Mouse (Mus musculus) liver, postnatal 0 days (tissue): Measurements from ENCODE around the gene Nwd2. TPM values are rescaled to one million over a fixed set of nuclear protein-coding genes. Genes with fewer than 3 reads are reported as not detected.

ENCODE experiments used
- ATAC-seq: fragments of 200-750 bp; cut with Nextera tagmentation; 2 replicates; pipeline ENCODE4 v1.8.0; 2017; ENCODE audit warnings: mild to moderate bottlenecking, moderate library complexity
- DNase-seq: peaks from one replicate; pipeline ENCODE4 v3.0.0-alpha.2; 2016
- H3K27ac ChIP-seq: fragments of 300-500 bp; sonication (generic); 2 replicates; pipeline ENCODE4 v1.5.1; 2014; ENCODE audit warnings: antibody characterized with exemption, moderate library complexity, mild to moderate bottlenecking, low read depth
- H3K27me3 ChIP-seq: fragments of 300-500 bp; sonication (generic); 2 replicates; pipeline ENCODE4 v1.6.1; 2014; ENCODE audit warnings: low read length, control low read depth, mixed read lengths; ENCODE audit not compliant: insufficient read depth
- H3K36me3 ChIP-seq: fragments of 300-500 bp; sonication (generic); replicated peaks from 2 replicates; pipeline ENCODE4 v1.6.1; 2014; ENCODE audit warnings: mild to moderate bottlenecking, control low read depth, low read length, moderate library complexity, mixed read lengths; ENCODE audit not compliant: insufficient read depth
- H3K4me1 ChIP-seq: fragments of 300-500 bp; sonication (generic); 2 replicates; pipeline ENCODE4 v1.6.1; 2014; ENCODE audit warnings: antibody characterized with exemption, mild to moderate bottlenecking, control low read depth; ENCODE audit not compliant: insufficient read depth
- H3K4me2 ChIP-seq: fragments of 300-500 bp; sonication (generic); 2 replicates; pipeline ENCODE4 v1.6.1; 2014; ENCODE audit warnings: low read depth, mild to moderate bottlenecking, low read length, moderate library complexity, mixed read lengths
- H3K4me3 ChIP-seq: fragments of 300-500 bp; sonication (generic); 2 replicates; pipeline ENCODE4 v1.5.1; 2014; ENCODE audit warnings: low read depth, low read length
- H3K9ac ChIP-seq: fragments of 300-500 bp; sonication (generic); replicated peaks from 2 replicates; pipeline ENCODE4 v1.6.1; 2014; ENCODE audit warnings: mild to moderate bottlenecking, moderate library complexity
- H3K9me3 ChIP-seq: fragments of 300-500 bp; sonication (generic); 2 replicates; pipeline ENCODE4 v1.6.1; 2016; ENCODE audit warnings: mild to moderate bottlenecking, control low read depth, low read length, mixed read lengths
- CTCF ChIP-seq: sonication (generic); IDR thresholded peaks from 2 replicates; pipeline ENCODE4 v1.5.1; 2016; ENCODE audit warnings: antibody characterized with exemption, low read depth
- EP300 ChIP-seq: IDR thresholded peaks from 2 replicates; pipeline ENCODE4 v1.6.1; 2016; ENCODE audit warnings: antibody characterized with exemption, low read depth, mild to moderate bottlenecking
- WGBS: fragments of 180-500 bp; shearing (Covaris S2); extraction: QIAGEN DNeasy Blood & Tissue Kit; methylation state at CpG from one replicate; pipeline ENCODE4 v1.1.7; 2014; ENCODE audit not compliant: insufficient replicate concordance; 5-methylcytosine and 5-hydroxymethylcytosine counted together
- polyA plus RNA-seq: library from polyadenylated mRNA; unstranded; fragments of >200 nt; fragmentation: Nextera tagmentation; extraction: Ambion mirVana; gene quantifications from 2 replicates; pipeline ENCODE4 v1.2.1, GENCODE M21; 2015

The Nwd2 gene
- polyA plus RNA-seq, 1 experiment from 2014 or later = 0.06 TPM

- Histone ChIP-seq H3K4me1 (peaks cover 12% of the 10 kb centered on the region), H3K36me3 (no peaks in the 10 kb centered on the region), H3K9ac (no peak overlapping the region), H3K27ac (no peak overlapping the region), H3K4me2 (no peak overlapping the region), H3K9me3 (no peaks in the 10 kb centered on the region), H3K4me3 (no peak overlapping the region), H3K27me3 (no peaks in the 10 kb centered on the region)
- no peak for TF ChIP-seq CTCF
- no peak for TF ChIP-seq EP300
- WGBS = 66% methylated on average over 12 of the region's 12 CpGs
- ATAC-seq (no peak), DNase-seq (no peak)
Observed at GRCm38 (mm10) chr5:63839801-63840416, 191.0 kb downstream of the Nwd2 start.

DNA sequence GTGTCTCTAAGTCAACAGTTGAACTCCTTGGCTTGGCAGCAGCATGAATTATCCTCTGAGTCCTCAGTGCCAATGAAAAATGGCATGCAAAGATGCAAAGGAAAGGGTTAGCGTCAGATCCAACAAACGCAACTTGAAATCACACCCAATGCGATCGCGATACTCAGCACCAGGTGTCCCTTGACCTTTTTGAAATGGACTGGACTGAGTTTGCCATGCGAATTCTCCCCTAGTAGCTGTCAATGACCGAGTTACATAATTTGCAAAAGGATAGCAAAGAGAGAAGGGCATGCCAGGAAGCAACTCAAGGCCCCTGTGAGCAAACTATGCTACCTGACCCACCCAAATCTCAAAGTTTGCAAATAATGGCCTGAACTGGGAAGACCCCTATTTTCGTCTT lies 198.2 kb downstream of the Nwd2 start:
- Histone ChIP-seq H3K27ac (peak overlapping the region; percentile 91), H3K27me3 (no peaks in the 10 kb centered on the region), H3K9me3 (0 out of 2 replicates have a peak, but pooled peaks cover 3% of the 10 kb centered on the region), H3K4me3 (0 out of 2 replicates have a peak overlapping the region, but pooled peaks have one; percentile 13), H3K36me3 (no peaks in the 10 kb centered on the region), H3K9ac (peak overlapping the region; percentile 46; the same call in 1 of the 2 replicates), H3K4me2 (peak overlapping the region; percentile 60), H3K4me1 (no peaks in the 10 kb centered on the region; the same call in 1 of the 2 replicates)
- WGBS = 71% methylated on average over 8 of the region's 8 CpGs
- TF ChIP-seq CTCF (no peak), EP300 (no peak)
- peak; percentile 86 for ATAC-seq
- no peak for DNase-seq

- peak; percentile 100 for ATAC-seq
- Histone ChIP-seq H3K9me3 (0 out of 2 replicates have a peak, but pooled peaks cover 3% of the 10 kb centered on the region), H3K4me3 (0 out of 2 replicates have a peak overlapping the region, but pooled peaks have one; percentile 13), H3K27ac (peak overlapping the region; percentile 91), H3K4me1 (no peaks in the 10 kb centered on the region; the same call in 1 of the 2 replicates), H3K9ac (peak overlapping the region; percentile 46; the same call in 1 of the 2 replicates), H3K27me3 (no peaks in the 10 kb centered on the region), H3K36me3 (no peaks in the 10 kb centered on the region), H3K4me2 (peak overlapping the region; percentile 60)
- WGBS = 64% methylated on average over 13 of the region's 13 CpGs
- DNase-seq = peak; percentile 58
- no peak for TF ChIP-seq CTCF
- no peak for TF ChIP-seq EP300
Observed at GRCm38 (mm10) chr5:63847541-63848226, 198.8 kb downstream of the Nwd2 start.

DNA sequence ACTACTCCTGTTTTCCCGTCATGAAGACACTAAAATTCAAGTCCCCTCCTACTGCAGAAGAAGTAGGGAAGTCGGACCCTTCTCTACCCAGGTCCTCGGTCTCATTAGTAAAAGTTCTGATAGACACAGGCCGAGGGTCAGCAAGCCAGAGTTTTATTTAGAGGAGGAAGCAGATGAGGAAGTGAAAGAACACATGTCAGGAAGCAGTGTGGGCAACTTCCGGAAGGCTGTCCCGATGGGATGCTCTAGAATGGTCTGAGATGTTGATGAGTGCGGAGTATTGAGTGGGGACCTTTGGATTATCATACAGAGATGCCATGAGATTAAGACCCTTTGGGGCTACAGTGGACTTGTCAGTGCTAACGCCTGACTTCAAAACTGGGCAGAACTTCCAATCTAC lies 210.0 kb downstream of the Nwd2 start:
- H3K27me3 ChIP-seq = no peaks in the 10 kb centered on the region
- TF ChIP-seq EP300 = no peak
- no peak for TF ChIP-seq CTCF
- no peak overlapping the region for H3K4me3 ChIP-seq
- H3K36me3 ChIP-seq = no peaks in the 10 kb centered on the region; the same call in 1 of the 2 replicates
- DNase-seq (no peak), ATAC-seq (no peak)
- H3K4me1 ChIP-seq = no peaks in the 10 kb centered on the region
- WGBS = 55% methylated on average over 8 of the region's 8 CpGs
- H3K9me3 ChIP-seq = no peaks in the 10 kb centered on the region
- H3K4me2 ChIP-seq = no peak overlapping the region
- no peak overlapping the region for H3K9ac ChIP-seq
- H3K27ac ChIP-seq = no peak overlapping the region

Other genes with a start within 250 kb of the Nwd2 start
- gene 0610040J01Rik, start 163.3 kb downstream of the Nwd2 start, polyA plus RNA-seq = 26.8 and 31.7 TPM in 2 replicates